Mouse (Mus musculus): ENCODE results near the gene Iqsec1. TPM values are rescaled to one million over a fixed set of nuclear protein-coding genes. Genes with fewer than 3 reads are reported as not detected.

Iqsec1 gene
- polyA plus RNA-seq, 1 experiment from 2014 or later: 16.9 TPM

- H3K27ac ChIP-seq: no peak overlapping the region
- 70% methylated on average over 2 of the region's 2 CpGs for WGBS
Observed at GRCm38 (mm10) chr6:90768526-90768925, 220.0 kb downstream of the Iqsec1 start.

DNA sequence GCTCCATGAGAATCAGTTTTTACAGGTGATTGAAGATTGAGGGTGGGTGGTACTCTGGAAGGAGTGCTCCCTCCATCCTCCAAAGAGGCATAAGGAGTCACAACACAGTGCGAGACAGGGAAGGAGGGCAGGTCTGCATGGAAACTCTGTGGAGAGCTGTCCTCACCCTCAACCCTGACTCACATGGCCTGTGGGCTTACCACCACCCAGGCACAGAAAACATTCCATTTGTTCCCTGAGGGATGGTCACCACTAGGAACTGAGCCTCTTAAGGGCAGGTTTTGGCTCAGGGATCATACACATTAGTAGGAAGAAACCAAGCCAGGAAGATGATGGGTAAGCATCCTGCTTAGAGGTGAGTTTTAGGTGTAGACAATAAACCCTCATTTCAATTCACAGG lies 220.6 kb downstream of the Iqsec1 start:
- Histone ChIP-seq H3K9me3 (no peaks in the 10 kb centered on the region), H3K4me2 (replicated peaks) (no peak overlapping the region), H3K27me3 (no peaks in the 10 kb centered on the region), H3K27ac (no peak overlapping the region), H3K9ac (replicated peaks) (no peak overlapping the region), H3K4me1 (replicated peaks) (peaks cover 29% of the 10 kb centered on the region), H3K4me3 (replicated peaks) (no peak overlapping the region), H3K36me3 (peaks cover 16% of the 10 kb centered on the region)
- ATAC-seq: no peak
- 100% methylated on average over 1 of the region's 1 CpGs for WGBS

More at GRCm38 (mm10) chr6:90768526-90768925, 220.0 kb downstream of the Iqsec1 start:
- no peak for ATAC-seq
- H3K36me3 ChIP-seq: peaks cover 16% of the 10 kb centered on the region
- H3K4me1 ChIP-seq (replicated peaks): peaks cover 25% of the 10 kb centered on the region
- no peak overlapping the region for H3K4me2 ChIP-seq (replicated peaks)
- H3K27me3 ChIP-seq: no peaks in the 10 kb centered on the region
- H3K4me3 ChIP-seq (replicated peaks): no peak overlapping the region
- no peaks in the 10 kb centered on the region for H3K9me3 ChIP-seq
- H3K9ac ChIP-seq (replicated peaks): no peak overlapping the region

DNA sequence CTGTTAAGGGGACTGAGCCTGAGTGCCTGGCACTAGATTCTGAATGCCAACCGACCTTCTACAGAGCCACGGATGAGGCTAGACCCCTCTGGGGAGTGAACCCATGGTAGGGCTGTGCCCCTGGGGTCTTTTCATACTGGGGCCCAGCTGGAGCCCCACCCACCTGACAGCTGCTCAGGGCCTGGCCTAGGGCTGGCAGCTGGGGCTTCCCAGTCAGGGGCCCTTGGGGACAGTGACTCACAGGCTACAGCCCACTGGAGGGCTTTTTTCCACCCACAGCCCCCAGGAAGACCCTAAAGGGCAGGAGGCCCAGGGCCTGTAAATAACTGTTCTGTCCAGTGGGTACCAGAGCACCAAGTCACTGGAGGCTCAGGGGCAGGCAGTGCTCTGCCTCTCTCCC lies 223.7 kb downstream of the Iqsec1 start:
- Histone ChIP-seq H3K9me3 (no peaks in the 10 kb centered on the region), H3K4me2 (replicated peaks) (no peak overlapping the region), H3K9ac (replicated peaks) (no peak overlapping the region), H3K36me3 (peaks cover 16% of the 10 kb centered on the region), H3K27ac (peak overlapping the region; percentile 57), H3K27me3 (no peaks in the 10 kb centered on the region), H3K4me1 (replicated peaks) (peaks cover 48% of the 10 kb centered on the region), H3K4me3 (replicated peaks) (no peak overlapping the region)
- peak; percentile 34; the same call in 1 of the 2 replicates for ATAC-seq
- 18% methylated on average over 2 of the region's 2 CpGs for WGBS

DNA sequence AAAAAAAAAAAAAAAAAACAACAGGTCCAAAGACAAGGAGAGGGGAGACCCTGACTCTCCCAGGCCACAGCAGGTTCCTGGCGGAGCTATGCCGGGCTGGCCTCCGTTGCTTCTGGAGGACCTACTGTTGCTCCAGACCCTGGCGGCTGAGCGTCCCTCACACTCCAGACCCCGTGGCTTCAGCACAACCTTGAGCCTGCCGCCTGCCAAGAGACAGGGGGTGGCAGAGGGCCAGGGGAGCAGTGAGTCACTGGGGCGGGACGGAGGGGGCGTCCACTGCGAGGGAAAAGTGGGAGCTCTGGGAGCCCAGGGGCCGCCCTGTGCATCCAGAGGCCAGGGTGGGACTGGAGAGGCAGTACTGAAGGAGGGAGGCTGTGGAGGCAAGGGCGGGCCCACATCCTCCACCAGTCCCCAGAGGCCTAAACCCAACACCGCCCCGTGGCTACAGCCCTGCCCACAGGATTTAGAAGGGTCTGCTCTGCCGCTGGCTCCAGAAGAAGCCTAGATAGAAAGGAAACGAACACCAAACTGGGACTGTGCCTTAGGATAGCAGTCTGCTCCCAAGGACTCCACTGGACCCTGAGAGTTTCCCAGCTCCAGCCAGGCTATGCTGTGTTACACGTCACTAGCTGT lies 224.4 kb downstream of the Iqsec1 start:
- ATAC-seq: peak; percentile 55
- 34% methylated on average over 18 of the region's 18 CpGs for WGBS
- no peaks in the 10 kb centered on the region for H3K9me3 ChIP-seq
- H3K27ac ChIP-seq: peak overlapping the region; percentile 57
- peaks cover 55% of the 10 kb centered on the region for H3K4me1 ChIP-seq (replicated peaks)
- peaks cover 13% of the 10 kb centered on the region for H3K36me3 ChIP-seq
- no peaks in the 10 kb centered on the region for H3K27me3 ChIP-seq
- H3K4me2 ChIP-seq (replicated peaks): peak overlapping the region; percentile 16; the same call in 1 of the 2 replicates
- no peak overlapping the region for H3K4me3 ChIP-seq (replicated peaks)
- H3K9ac ChIP-seq (replicated peaks): no peak overlapping the region

DNA sequence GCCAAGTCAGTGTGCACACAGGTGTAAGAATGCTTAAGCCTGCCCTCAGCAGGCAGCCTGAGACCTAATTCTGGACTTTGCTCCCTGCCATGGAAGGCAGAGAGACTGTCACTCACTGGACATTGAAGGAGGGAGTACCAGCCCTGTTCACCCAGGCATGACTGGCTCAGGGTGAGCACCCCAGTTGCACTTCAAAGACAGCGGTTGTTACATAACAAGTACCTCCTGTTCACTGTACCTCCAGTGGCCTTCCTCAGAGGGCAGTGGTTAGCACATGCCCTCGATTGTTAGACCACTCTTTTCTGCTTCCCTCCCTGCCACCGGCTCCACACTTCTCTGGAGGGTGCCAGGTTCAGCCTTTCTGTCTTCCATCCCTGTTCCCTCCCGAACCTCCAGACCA lies 225.2 kb downstream of the Iqsec1 start:
- Histone ChIP-seq H3K27ac (0 out of 2 replicates have a peak overlapping the region, but pooled peaks have one; percentile 21), H3K9ac (replicated peaks) (peak overlapping the region; percentile 34; the same call in 1 of the 2 replicates), H3K36me3 (peaks cover 10% of the 10 kb centered on the region; the same call in 1 of the 2 replicates), H3K4me2 (replicated peaks) (no peak overlapping the region), H3K9me3 (no peaks in the 10 kb centered on the region), H3K4me1 (replicated peaks) (peaks cover 58% of the 10 kb centered on the region), H3K4me3 (replicated peaks) (no peak overlapping the region), H3K27me3 (no peaks in the 10 kb centered on the region)
- WGBS: 75% methylated on average over 4 of the region's 4 CpGs
- no peak for ATAC-seq

- Histone ChIP-seq H3K4me3 (replicated peaks) (no peak overlapping the region), H3K9me3 (no peaks in the 10 kb centered on the region), H3K4me2 (replicated peaks) (no peak overlapping the region), H3K36me3 (peaks cover 8% of the 10 kb centered on the region; the same call in 1 of the 2 replicates), H3K9ac (replicated peaks) (no peak overlapping the region), H3K4me1 (replicated peaks) (peaks cover 68% of the 10 kb centered on the region), H3K27me3 (no peaks in the 10 kb centered on the region), H3K27ac (no peak overlapping the region)
- WGBS: 88% methylated on average over 2 of the region's 2 CpGs
- ATAC-seq: no peak
Observed at GRCm38 (mm10) chr6:90762120-90762736, 226.3 kb downstream of the Iqsec1 start.

DNA sequence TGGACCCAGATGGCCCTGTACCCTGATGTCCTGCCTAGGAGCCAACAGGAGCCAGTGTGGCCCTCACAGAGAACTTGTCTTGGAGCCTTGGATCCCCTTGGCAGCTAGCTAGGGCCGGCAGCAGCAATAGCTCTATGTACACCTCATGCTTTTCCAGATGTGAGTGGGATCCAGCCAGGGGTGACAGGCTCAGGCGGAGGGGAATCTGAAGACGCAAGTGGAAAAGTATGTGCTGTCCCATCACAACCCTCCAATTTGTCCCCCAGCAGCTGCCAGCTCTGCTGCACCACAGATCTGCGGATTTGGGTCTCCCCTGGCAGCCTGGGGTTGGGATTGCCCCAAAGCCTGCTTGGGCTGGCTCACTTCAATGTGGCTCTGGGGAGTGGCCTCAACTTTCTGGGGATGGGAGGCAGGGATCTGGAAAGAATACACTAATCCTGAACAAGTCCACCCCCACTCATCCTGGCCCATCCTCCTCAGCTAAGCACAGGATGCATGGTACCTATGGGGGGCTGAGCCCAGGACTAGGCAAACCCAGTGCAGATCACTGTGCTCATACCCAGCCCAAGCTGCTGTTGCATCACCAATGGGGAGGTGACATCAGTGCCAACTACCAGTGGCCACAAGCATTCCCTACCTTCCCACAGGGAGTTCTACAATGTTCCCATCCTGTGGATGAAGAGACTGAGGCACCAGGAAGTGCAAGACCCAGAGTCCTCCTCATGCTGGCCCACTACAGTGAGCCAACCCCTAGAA lies 227.0 kb downstream of the Iqsec1 start:
- H3K36me3 ChIP-seq: peaks cover 8% of the 10 kb centered on the region; the same call in 1 of the 2 replicates
- no peak for ATAC-seq
- no peak overlapping the region for H3K4me3 ChIP-seq (replicated peaks)
- H3K4me1 ChIP-seq (replicated peaks): peaks cover 69% of the 10 kb centered on the region
- H3K27ac ChIP-seq: no peak overlapping the region
- no peaks in the 10 kb centered on the region for H3K9me3 ChIP-seq
- 85% methylated on average over 4 of the region's 4 CpGs for WGBS
- no peak overlapping the region for H3K9ac ChIP-seq (replicated peaks)
- H3K4me2 ChIP-seq (replicated peaks): no peak overlapping the region
- no peaks in the 10 kb centered on the region for H3K27me3 ChIP-seq

DNA sequence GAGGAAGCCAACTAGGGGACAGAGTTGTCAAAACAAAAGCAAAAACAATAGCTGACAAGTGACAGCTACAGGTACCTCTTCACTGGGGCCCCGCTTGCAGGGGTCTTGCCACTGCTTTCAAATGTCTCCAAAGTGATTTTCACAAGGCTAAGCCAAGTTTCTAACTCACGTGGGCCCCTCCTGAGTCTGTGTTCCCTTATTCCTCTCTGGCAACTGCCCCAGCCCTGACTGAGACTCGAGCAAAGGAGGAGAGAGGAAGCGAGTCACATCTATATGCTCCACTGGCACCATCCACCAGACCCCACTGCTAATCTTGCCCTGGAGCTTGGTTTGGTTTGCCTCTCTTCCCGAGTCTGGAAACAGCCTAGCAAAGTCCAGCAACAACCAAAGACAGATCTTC lies 227.6 kb downstream of the Iqsec1 start:
- ATAC-seq: no peak
- Histone ChIP-seq H3K9me3 (no peaks in the 10 kb centered on the region), H3K36me3 (peaks cover 8% of the 10 kb centered on the region; the same call in 1 of the 2 replicates), H3K9ac (replicated peaks) (no peak overlapping the region), H3K27ac (no peak overlapping the region), H3K4me3 (replicated peaks) (no peak overlapping the region), H3K4me1 (replicated peaks) (peaks cover 69% of the 10 kb centered on the region), H3K27me3 (no peaks in the 10 kb centered on the region), H3K4me2 (replicated peaks) (no peak overlapping the region)
- WGBS: 71% methylated on average over 5 of the region's 5 CpGs

DNA sequence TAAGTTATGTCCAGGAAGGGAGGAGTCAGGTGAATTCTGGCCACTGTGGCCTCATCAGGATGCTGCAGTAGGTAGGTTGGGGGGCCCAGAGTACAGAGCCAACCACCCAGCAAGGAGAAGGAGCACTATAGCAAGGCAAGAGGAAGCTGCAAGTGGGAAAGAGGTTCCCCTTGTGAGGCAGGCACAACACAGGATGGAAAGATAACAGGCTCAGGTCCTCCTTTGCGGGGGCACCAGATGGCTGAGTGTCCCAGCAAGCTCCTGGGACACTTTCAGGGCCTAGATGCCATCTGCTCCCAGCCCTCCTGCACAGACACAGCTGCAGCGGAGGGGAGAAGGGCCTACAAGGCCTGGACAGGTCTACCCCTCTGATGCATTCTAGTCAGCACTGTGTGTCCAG lies 228.7 kb downstream of the Iqsec1 start:
- H3K27me3 ChIP-seq: no peaks in the 10 kb centered on the region
- peaks cover 60% of the 10 kb centered on the region for H3K4me1 ChIP-seq (replicated peaks)
- H3K27ac ChIP-seq: peak overlapping the region; percentile 48
- H3K4me2 ChIP-seq (replicated peaks): no peak overlapping the region
- no peaks in the 10 kb centered on the region for H3K9me3 ChIP-seq
- peak; percentile 60 for ATAC-seq
- no peak overlapping the region; the same call in 1 of the 2 replicates for H3K9ac ChIP-seq (replicated peaks)
- peaks cover 8% of the 10 kb centered on the region; the same call in 1 of the 2 replicates for H3K36me3 ChIP-seq
- 63% methylated on average over 2 of the region's 2 CpGs for WGBS
- H3K4me3 ChIP-seq (replicated peaks): no peak overlapping the region

DNA sequence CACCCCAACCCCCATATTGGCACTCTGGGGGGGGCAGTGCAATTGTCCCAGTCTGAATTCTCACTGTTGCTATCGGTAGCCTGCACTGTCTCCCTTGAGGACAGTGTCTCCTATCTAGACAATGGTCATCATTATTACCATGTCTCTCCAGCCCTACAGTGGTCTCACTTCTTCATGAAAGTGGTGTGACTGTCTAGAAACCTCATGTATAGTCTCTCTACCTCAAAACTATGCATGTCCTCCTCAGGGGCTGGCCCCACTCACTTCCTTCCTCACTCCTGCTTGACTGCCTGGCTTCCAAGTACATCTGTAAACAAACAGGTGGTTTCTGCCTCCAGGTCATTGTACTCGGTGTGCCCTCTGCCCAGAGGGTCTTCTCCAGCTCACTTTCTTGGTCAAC lies 230.3 kb downstream of the Iqsec1 start:
- Histone ChIP-seq H3K27me3 (no peaks in the 10 kb centered on the region), H3K9me3 (no peaks in the 10 kb centered on the region), H3K9ac (replicated peaks) (no peak overlapping the region), H3K4me3 (replicated peaks) (no peak overlapping the region), H3K4me1 (replicated peaks) (peaks cover 44% of the 10 kb centered on the region), H3K4me2 (replicated peaks) (no peak overlapping the region), H3K36me3 (peaks cover 8% of the 10 kb centered on the region; the same call in 1 of the 2 replicates), H3K27ac (no peak overlapping the region)
- no peak for ATAC-seq
- 86% methylated on average over 2 of the region's 2 CpGs for WGBS

GRCm38 (mm10) chr6:90757427-90757883 lies 231.0 kb downstream of the Iqsec1 start:
- Histone ChIP-seq H3K4me3 (replicated peaks) (no peak overlapping the region), H3K36me3 (peaks cover 8% of the 10 kb centered on the region; the same call in 1 of the 2 replicates), H3K4me1 (replicated peaks) (peaks cover 44% of the 10 kb centered on the region), H3K9me3 (no peaks in the 10 kb centered on the region), H3K4me2 (replicated peaks) (no peak overlapping the region), H3K9ac (replicated peaks) (no peak overlapping the region), H3K27ac (no peak overlapping the region), H3K27me3 (no peaks in the 10 kb centered on the region)
- ATAC-seq: no peak
- 74% methylated on average over 12 of the region's 12 CpGs for WGBS

- Histone ChIP-seq H3K9ac (replicated peaks) (no peak overlapping the region), H3K4me1 (replicated peaks) (peaks cover 43% of the 10 kb centered on the region), H3K27me3 (no peaks in the 10 kb centered on the region), H3K4me3 (replicated peaks) (no peak overlapping the region), H3K9me3 (no peaks in the 10 kb centered on the region), H3K36me3 (peaks cover 8% of the 10 kb centered on the region; the same call in 1 of the 2 replicates), H3K27ac (no peak overlapping the region), H3K4me2 (replicated peaks) (no peak overlapping the region)
- WGBS: 86% methylated on average over 5 of the region's 5 CpGs
- no peak for ATAC-seq
Observed at GRCm38 (mm10) chr6:90756561-90756960, 231.9 kb downstream of the Iqsec1 start.

Measured in midbrain, embryonic 13.5 days (tissue).